Mouse (Mus musculus) megakaryocyte progenitor cell, adult 5-6 weeks (primary cell): ENCODE results near the gene Clec2l. TPM values are rescaled to one million over a fixed set of nuclear protein-coding genes. Genes with fewer than 3 reads are reported as not detected.
"Not testable (repeated sequence)": the region's sequence is repeated elsewhere in the genome, so short reads cannot be mapped to it uniquely, and the experiment has no call there.

Source experiments
- ATAC-seq: replicated peaks from 2 replicates; pipeline ENCODE4 v1.8.0; 2016; ENCODE audit warnings: mild to moderate bottlenecking, moderate TSS enrichment, inconsistent platforms; ENCODE audit not compliant: poor library complexity
- total RNA-seq, 2 experiments: library from RNA; stranded (forward) in 1 of 2; stranded (reverse) in 1 of 2; fragments of 157-497, 149-512 nt in 1 of 2; fragments of 200-1000 nt in 1 of 2; gene quantifications; 2 replicates each; pipeline versions ENCODE4 v1.2.3 to v1.2.4; 2015 to 2017

Clec2l gene
- total RNA-seq, 2 experiments from 2014 or later: not detected

DNA sequence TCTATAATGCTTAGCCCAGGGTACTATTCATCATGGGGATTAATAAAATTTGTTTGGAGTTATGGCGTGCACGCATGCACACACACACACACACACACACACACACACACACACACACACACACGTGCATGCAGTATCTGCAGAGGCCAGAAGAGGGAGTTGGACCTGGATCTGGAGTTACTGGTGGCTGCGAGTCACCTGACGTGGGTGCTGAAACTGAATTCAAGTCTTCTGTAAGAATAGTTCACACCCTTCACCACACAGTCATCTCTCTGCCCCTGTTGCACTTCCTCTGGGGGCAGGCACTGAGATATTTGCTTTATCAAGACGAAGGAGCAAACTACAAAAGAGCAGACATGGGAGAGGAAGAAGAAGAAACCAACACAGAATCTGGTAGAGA lies 6.7 kb downstream of the Clec2l start:
- ATAC-seq: peak; percentile 82

DNA sequence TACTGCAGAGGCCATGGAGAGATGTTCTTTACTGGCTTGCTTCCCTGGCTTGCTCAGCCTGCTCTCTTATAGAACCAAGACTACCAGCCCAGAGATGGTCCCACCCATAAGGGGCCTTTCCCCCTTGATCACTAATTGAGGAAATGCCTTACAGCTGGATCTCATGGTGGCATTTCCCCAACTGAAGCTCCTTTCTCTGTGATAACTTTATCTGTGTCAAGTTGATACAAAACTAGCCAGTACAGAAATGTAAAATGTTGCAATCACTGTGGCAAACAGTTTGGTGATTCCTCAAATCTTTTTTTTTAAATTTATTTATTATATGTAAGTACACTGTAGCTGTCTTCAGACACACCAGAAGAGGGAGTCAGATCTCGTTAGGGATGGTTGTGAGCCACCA lies 7.6 kb downstream of the Clec2l start:
- not testable (repeated sequence) for ATAC-seq

DNA sequence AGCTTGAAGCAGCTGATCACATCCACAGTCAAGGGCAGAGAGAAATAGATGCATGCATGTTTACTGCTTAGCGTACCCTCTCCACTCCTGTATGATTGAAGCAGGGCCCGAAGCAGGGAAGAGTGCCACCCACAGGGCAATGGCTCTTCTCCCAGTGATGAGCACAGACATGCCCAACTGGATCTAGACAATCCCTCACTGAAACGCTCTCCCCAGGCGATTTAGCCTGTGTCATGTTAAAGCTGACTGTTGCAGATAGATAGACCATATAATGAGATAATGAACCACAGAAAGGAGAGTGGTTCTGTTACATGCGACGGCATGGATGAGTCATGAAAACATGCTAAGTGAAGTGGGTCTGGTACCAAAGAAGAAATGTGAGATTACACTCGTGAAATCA lies 8.4 kb downstream of the Clec2l start:
- peak; percentile 51 for ATAC-seq

DNA sequence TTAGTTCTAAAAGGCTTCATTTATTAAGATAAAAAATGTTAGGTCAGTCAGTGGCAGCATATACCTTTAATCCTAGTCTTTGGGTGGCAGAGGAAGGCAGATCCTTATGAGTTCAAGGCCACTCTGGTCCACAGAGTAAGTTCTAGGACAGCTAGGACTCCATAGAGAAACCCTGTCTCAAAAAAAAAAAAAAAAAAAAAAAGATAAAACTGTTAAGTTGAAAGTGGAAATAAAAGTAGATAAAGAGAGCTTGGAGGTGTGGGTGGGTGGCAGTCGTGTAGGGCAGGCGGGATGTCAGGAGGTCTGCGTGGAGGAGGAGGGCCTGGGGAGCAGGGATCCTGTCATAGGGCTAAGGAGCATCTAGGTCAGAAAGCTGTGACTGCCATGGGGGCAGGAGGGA lies 9.1 kb downstream of the Clec2l start:
- ATAC-seq: no peak

DNA sequence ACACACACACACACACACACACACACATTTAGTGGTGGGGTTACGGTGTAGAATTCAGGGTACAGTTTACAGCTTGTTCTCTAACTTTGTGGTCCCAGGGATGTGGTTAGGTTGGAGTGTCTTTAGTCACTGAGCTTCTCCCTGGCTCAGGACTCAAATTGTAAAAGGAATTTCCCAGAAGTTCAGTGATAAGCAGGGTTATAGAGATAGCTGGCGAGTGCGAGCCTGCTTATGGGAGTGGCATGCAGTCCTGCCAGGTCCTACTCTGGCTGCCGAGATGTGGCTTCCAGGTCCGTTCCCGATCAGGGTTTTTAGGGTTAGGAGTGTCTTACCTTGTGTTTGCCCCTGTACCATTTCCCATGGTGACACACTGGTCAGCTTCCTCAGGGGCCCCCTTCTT lies 13.3 kb downstream of the Clec2l start:
- peak; percentile 35; the same call in 1 of the 2 replicates for ATAC-seq

DNA sequence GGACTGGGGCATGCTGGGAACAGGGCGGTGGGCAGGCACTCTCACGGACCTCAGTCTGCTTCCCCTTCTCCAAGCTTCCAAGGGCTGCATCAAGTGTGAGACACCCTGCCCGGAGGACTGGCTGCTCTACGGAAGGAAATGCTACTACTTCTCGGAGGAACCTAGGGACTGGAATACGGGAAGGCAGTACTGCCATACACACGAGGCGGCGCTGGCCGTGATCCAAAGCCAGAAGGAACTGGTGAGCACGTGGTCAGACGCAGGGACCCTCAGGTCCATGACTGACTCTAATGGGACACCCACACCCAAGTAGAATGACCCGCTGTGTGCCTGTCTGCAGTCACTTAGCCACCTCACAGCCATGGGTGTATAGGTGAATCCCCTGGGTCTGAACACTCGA lies 13.9 kb downstream of the Clec2l start:
- ATAC-seq: no peak

DNA sequence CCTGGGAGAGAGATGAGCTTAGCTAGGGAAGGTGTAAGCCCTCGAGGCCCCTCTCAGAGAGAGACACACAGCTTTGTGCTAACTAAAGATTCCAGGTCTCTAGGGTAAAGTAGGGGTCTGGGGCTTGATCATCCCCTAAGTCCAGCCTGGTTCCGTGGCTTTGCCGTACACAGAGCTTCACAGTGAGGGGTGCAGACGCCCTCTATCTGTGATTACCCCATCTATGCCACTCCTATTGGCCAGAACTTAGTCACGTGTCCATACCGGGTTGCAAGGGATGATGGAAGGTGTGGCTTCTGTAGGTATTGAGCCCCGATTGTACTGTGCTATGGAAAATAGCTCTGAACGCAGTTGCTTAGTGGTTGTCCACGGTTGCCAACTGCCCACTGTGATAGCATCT lies 14.8 kb downstream of the Clec2l start:
- peak; percentile 45; the same call in 1 of the 2 replicates for ATAC-seq

DNA sequence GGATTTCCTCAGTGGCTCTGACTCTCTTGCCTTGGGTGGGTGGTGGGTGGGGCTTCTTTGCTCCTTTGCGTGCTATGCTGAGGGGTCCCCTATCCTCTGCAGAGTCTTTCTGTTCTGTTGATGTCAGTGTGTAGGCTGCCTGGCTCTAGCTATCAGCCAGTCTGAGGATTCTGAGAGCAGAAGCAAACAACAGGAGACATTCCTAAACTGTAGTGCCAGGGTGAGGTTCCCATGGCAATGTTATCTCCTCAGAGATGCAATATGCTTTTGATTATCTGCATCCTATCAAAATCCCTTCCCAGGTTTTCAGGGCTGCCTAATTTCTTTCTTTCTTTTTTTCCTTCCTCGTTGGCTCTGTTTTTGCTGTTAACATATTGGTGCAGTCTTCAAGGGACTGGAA lies 19.7 kb downstream of the Clec2l start:
- ATAC-seq: no peak

DNA sequence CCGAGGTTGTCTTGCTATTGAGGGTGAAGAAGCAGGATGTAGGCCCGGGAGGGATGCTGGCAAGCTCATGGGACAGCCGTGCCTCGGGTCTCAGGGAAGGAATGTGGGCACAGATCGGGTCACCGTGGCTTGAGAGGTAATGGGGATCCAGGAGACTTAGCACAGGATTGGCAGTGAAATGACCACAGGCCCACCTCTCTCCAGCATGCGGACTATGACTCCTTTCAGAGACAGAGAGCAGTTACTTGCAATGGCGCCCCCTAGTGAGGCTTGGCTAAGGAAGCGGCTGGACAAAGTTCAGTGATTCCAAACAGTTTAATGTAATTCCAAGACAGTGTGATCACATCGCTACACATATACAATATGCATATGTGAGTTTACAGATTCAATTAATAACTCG lies 24.3 kb downstream of the Clec2l start:
- peak; percentile 46 for ATAC-seq

DNA sequence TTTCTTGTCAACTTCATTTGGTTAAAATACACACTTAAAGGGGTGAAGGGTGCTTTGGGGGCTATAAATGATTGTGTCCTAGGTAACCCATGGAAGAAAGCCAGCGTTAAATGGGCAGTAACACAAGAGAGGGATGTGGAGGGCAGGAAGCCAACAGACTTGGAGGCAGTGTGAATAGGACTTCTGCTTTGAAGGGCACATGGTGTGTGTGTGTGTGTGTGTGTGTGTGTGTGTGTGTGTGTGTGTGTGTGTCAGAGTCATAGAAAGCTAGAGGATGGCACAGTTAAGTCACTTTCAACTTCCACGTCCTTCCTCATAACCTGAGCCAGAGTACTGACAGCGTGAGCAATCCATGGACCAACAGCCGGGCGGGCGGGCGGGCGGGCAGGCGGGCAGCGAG lies 26.0 kb downstream of the Clec2l start:
- no peak for ATAC-seq

DNA sequence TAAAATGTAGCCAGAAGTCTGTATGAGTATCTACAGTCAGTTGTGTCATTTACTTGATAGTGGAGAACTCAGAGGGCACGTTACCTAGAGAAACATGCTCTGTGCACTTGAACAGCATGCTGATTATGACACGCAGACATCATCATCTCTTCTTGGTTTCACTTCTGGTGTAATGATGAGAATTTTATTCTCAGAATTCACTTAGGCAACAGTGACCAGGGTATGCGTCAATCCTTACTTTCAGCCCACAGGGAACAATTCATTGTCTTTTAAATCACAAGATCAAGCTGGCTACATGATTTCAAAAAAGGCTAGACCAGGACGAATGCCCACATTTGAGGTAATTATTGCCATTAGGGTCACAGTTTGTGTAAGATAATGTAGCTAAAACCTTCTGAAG lies 27.7 kb downstream of the Clec2l start:
- ATAC-seq: no peak

DNA sequence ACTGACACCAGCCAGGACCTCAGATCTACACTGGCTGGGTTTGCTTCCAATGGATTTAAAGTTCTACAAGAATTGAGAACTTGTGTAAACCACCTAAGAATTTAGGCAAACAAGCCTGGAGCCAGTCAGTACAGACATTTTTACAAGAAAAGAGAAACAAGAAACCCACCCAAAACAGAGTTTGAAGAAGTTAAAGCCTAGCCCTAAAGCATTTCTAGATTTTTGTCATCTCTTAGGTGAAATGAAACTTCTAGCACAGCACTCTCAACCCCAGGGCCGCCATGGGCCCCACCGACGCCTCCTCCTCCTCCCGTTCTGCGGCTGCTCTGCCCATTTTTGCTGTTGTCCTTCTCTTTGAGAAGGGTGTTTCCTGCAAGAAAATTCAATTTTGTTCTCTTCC lies 28.2 kb downstream of the Clec2l start:
- no peak for ATAC-seq

DNA sequence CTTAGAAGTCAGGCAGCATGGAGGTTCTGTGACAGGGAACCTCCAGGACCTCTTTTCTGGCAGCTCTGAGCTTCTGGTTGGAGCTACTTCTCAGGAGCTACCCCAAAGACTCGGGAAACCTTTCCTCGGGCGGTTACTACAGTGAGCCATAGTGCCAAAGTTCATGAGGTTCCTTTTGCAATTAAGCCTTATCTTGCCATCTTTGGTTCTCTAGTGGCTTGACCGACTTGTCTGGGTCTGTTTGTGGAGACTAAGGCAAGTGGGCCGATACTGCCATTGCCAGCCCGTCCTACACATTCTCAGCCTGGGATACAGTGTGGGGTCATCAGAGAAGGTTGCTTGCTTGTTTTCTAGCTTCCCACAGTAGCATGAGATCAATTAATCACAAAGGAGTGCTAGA lies 29.7 kb downstream of the Clec2l start:
- ATAC-seq: no peak

DNA sequence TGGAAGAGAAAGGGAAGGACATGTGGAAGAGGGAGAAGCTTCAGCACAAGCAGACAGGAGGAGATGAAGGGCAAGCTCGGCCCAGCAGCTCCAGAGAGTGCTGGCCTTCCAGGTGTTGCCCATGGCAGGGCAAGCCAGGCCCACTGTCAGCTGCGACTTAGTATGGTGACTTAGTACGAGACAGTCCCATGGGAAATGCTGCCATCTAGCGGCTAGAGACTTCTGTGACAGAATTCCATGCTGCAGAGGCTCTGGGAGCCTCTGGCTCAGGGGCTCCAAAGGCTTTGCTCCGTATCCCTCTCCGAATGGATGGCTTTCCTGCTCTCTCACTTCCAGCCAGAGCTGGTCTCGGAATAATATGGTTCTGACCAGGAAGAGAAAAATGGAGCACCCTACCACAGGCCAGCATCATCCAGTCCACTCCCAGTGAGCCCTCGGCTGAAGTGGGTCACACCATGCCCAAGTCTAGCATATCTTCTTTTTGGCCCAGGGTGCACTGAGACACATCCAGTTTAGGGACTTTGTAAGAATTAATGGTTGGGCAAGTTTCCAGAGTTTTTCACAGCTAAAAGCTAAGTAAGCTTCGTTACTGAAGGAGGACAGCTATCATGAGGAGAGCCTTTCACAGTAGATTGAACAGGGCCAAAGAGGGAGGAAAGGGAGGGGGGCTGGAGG lies 32.6 kb downstream of the Clec2l start:
- peak; percentile 93 for ATAC-seq

DNA sequence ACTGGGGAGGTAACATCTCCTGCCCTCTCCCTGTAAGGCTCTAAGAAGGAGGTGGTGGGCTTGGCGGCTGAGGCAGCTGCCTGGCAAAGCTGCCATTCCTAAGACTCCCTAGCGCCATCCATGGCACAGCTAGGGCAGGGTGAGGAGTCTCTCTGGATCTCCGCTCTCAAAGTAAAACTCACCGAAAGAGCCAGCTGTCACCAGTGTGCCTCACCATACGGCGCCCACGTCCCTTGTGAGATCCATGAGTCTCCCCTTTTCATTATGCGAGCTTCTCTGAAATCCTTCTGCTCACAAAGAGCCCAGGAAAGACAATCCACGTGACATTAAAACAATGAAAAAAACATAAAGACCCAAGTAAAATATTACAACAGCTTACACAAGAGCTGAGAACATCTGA lies 33.7 kb downstream of the Clec2l start:
- ATAC-seq: no peak

DNA sequence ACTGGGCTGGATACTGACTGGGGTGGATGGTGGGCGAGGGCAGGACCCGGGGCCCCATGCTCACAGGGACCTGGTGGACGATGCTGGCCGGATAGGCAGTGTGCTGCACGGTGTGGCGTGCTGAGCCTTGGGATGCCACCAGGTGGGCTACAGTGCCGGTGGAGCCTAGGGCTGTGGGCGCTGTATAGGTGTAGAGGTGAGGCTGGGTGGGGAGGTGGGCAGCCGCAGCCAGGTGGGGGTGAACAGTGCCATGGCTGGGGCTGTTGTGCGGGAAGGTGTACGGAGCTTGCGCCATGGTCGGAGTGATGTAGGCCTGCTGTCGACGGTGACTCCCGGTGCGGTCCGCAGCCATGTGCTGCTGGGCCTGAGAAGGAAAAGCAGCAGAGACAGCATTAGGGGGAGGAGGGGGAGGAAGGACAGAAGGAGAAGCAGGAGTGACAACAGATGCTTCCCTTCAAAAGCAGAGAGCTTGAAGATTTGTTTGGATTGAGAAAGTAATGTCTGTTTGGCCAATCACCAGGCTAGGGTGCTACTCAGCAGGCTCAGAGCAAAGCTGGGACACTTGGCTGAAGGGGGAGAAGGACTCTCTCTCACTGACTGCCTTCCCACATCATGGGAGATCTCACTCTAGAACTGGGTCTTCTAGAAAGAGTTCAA lies 35.5 kb downstream of the Clec2l start:
- no peak for ATAC-seq

DNA sequence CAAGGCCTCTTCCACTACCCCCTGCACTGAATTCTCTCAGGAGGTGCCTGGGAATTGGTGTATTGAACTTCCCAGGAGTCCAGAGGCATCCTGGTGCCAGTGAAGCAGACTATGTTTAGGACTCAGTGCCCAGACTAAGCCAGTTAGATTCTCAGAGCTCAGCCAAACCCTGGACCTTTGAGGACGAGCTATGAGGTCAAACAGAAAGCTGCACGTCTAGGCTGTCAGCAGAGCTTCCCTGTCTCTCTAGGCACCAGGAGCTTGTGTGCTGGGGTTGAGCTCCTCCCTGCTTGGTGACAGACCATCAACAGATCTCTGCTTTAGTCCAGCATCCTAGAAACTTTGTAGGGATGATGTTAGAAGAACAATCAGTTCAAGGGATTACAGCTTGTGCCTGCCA lies 38.6 kb downstream of the Clec2l start:
- no peak for ATAC-seq

DNA sequence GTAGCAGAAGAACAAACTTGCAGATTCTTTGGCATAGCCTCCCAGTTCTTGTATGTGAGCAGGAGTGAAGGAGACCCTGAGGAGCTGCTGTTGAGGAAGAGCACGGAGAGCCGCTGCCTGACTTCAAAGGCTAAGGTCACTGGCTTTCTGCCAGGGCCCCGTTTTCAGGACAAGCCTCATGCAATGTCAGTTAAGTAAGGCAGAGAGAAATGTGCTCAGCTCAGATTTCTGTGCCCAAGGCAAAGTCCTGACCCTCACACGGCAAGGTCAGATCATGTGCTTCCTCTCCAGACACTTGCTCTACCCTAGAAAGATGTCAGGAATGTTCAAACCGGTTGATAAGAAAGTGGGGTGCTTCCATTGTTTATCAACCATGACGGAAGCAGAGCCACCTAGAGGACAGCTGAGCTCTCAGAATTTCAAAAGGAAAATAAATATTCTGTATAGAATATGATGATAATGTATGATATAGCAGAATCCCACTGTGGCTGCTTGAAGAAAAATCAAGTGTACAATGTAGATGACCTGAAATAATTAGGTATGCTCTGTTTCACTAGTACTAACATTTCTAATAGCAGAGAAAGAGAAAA lies 40.0 kb downstream of the Clec2l start:
- no peak for ATAC-seq

DNA sequence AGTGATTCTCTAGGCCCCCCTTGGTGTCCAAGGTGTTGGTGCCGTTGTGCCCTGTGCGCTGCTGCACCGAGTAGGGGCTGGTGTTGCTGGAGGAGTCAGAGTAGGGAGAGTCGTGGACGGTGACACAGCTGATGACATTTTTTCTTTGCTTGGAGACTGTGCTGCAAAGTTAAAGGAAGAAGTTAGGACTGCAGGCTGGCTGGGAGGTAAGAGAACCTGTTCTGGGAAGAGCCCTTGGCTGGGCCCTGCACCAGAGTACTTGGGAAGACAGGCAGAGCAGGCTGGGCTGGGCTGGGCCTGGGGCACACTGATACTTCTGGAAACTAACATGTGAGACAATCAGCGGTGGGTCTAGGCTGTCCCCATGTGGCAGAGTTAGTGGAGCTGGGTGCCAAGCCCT lies 40.7 kb downstream of the Clec2l start:
- no peak for ATAC-seq

DNA sequence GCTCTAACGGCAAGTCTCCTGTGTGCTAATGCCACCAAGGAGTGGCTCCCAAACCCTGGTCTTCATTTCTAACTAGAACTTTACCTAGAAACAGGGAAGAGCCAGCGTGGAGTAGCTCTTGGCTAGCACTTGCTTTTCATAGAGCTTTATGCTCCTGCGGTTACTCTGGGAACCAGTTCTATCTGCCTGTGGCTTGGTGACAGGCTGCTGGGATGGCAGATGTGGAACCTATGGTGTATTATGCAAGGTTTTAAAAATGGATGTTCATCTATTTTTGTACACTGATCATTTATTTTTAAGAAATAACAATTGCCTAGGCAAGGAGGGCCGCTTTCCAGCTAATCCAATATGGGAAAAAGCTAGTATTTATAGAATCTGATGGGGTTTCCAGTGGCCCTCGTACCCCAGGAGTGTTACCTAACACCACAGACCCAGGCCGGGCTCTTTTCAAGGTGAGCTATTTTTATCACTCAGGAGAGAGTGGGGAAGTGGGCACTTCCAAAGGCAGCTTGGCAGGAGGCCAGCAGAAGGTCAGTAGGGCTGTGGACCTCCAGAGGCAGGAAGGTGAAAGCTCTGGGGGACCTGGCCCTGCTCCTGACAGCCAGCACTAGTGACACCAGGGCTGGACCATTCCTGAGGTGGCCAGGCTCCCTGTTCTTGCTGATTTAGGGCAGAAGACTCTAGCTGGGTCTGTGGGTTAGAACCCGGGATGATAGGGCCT lies 41.6 kb downstream of the Clec2l start:
- ATAC-seq: no peak

DNA sequence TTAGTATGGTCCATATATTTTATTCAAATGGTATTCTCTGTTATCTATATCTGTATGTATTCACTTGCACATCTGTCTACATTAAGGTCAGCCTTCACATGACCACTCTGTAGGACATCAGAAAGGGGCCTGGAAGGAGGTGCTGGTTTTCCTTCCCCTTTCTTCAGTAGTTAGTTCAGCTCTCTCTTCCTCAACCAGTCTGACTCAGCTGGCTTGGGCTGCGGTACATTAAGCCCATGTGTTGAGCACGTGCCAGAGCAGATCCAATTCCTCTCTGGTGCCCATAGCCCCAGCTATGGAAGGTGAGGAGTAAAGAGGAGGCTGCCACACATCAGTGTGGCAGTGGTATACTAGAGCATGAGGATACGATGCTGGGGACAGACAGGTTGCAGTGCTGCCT lies 47.6 kb downstream of the Clec2l start:
- ATAC-seq: peak; percentile 93
